Mouse (Mus musculus) heart, adult 2 months (tissue): ENCODE results near the gene Lyg2. TPM values are rescaled to one million over a fixed set of nuclear protein-coding genes. Genes with fewer than 3 reads are reported as not detected.

Experiments used
- DNase-seq, 2 experiments: peaks; one replicate each; pipeline ENCODE4 v3.0.0; 2021
- H3K27ac ChIP-seq: fragments of 200-600 bp; 2 replicates; pipeline ENCODE4 v1.8.1; 2022
- H3K27me3 ChIP-seq: fragments of 200-500 bp; 2 replicates; pipeline ENCODE4 v1.6.1; 2012; ENCODE audit warnings: mild to moderate bottlenecking, low read length, inconsistent platforms, mixed read lengths; ENCODE audit not compliant: control insufficient read depth, insufficient read depth
- H3K36me3 ChIP-seq: fragments of 200-500 bp; 2 replicates; pipeline ENCODE4 v1.6.1; 2012; ENCODE audit warnings: low read length, inconsistent platforms; ENCODE audit not compliant: control insufficient read depth, insufficient read depth
- H3K4me1 ChIP-seq: fragments of 200-500 bp; 2 replicates; pipeline ENCODE4 v1.6.1; 2011; ENCODE audit warnings: low read length; ENCODE audit not compliant: control insufficient read depth, insufficient read depth
- H3K4me3 ChIP-seq: fragments of 200-600 bp; 2 replicates; pipeline ENCODE4 v1.8.1; 2022
- H3K79me2 ChIP-seq: fragments of 200-500 bp; replicated peaks from 2 replicates; pipeline ENCODE4 v1.6.1; 2012; ENCODE audit warnings: mild to moderate bottlenecking, inconsistent platforms, low read length, moderate library complexity, mixed read lengths; ENCODE audit not compliant: control insufficient read depth, insufficient read depth
- H3K9ac ChIP-seq: fragments of 200-500 bp; 2 replicates; pipeline ENCODE4 v1.6.1; 2012; ENCODE audit warnings: low read depth, mild to moderate bottlenecking, control low read depth, inconsistent platforms, low read length, mixed read lengths
- CTCF ChIP-seq: fragments of 200-600 bp; IDR thresholded peaks from 2 replicates; pipeline ENCODE4 v1.8.1; 2022; ENCODE audit warnings: antibody characterized with exemption, mild to moderate bottlenecking, moderate library complexity
- EP300 ChIP-seq: fragments of 200-500 bp; IDR thresholded peaks from 2 replicates; pipeline ENCODE4 v1.6.1; 2011; ENCODE audit warnings: low read depth, low read length, control low read depth; ENCODE audit not compliant: insufficient read depth
- POLR2A ChIP-seq: fragments of 200-500 bp; IDR thresholded peaks from 2 replicates; pipeline ENCODE4 v1.6.1; 2011; ENCODE audit warnings: mild to moderate bottlenecking, low read depth, low read length, control low read depth; ENCODE audit not compliant: insufficient read depth
- WGBS: fragments of 180-500 bp; shearing (Covaris S2); methylation state at CpG from one replicate; pipeline ENCODE4 v1.1.7; 2018; 5-methylcytosine and 5-hydroxymethylcytosine counted together
- intact Hi-C: fragments of 180-260 bp; cut with DNase I; formaldehyde crosslinking; loops from one replicate; pipeline ENCODE4 v1.15.1; 2025
- polyA plus RNA-seq: library from polyadenylated mRNA; depleted of rRNA; stranded (reverse); fragments of >200 nt; gene quantifications from 2 replicates; pipeline ENCODE4 v1.2.3, GENCODE M21; 2012
- total RNA-seq, 2 experiments: library from RNA; stranded (reverse); gene quantifications; 2 replicates each; pipeline ENCODE4 v1.2.3; 2021

Lyg2 gene
- total and polyA plus RNA-seq, 3 experiments, result not detected

DNA sequence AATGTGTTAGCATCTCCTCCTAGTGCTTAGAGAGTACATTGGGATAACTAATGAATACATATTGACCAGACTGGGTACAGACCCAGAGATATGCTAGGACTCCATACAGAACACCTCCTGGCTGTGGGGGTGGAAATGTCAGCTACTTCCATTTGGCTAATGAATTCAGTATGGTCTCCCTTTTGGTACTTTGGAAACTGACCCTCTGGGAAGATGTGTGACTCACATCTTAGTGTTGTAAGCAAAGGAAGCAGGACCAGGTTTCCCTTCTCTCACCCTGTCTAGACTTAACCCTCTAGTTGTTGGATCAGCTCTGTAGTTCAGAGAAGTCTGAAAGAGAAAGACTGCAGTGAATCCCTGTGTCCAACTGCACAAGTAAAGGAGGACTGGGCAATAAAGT, 21.7 kb downstream of the Lyg2 start:
- no peak overlapping the region for H3K27ac ChIP-seq
- H3K4me1 ChIP-seq, result peaks cover 2% of the 10 kb centered on the region
- H3K79me2 ChIP-seq, result peaks cover 4% of the 10 kb centered on the region; the same call in 1 of the 2 replicates
- no peak overlapping the region for H3K4me3 ChIP-seq
- no peak for DNase-seq
- intact Hi-C loops, result no loop called here
- no peaks in the 10 kb centered on the region for H3K27me3 ChIP-seq
- H3K9ac ChIP-seq, result no peak overlapping the region
- TF ChIP-seq CTCF (no peak), EP300 (no peak), POLR2A (no peak)
- H3K36me3 ChIP-seq, result peaks cover 4% of the 10 kb centered on the region

DNA sequence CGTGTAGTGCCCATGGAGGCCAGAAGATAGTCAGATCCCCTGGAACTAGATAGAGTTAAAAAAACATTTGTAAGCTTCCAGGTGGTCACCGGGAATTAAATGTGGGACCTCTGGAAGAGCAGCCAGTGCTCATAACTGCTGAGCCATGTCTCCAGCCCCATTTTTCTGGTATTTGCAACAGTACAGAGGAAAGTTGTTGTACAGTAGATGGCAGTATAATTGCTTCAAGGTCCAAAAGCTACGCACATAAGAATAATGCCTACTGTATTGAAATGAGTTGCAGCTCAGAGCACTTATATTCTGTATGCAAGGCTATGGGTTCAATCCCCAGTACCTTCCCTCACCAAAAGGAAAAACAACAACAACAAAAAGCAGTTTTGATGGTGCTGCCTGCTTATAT, 24.9 kb downstream of the Lyg2 start:
- 30% methylated on average over 3 of the region's 3 CpGs for WGBS
- intact Hi-C loops, result loop anchor here (2.0 kb wide), 1 partner anchor 19 kb away; no protein-coding TSS in a partner anchor
- no peak for DNase-seq
- H3K4me1 ChIP-seq, result peaks cover 7% of the 10 kb centered on the region
- no peak overlapping the region for H3K9ac ChIP-seq
- no peak overlapping the region for H3K27ac ChIP-seq
- TF ChIP-seq POLR2A (no peak), CTCF (peak; percentile 53)
- peaks cover 6% of the 10 kb centered on the region for H3K36me3 ChIP-seq
- peaks cover 10% of the 10 kb centered on the region; the same call in 1 of the 2 replicates for H3K79me2 ChIP-seq
- H3K4me3 ChIP-seq, result peak overlapping the region; percentile 70; the same call in 1 of the 2 replicates
- no peaks in the 10 kb centered on the region for H3K27me3 ChIP-seq

DNA sequence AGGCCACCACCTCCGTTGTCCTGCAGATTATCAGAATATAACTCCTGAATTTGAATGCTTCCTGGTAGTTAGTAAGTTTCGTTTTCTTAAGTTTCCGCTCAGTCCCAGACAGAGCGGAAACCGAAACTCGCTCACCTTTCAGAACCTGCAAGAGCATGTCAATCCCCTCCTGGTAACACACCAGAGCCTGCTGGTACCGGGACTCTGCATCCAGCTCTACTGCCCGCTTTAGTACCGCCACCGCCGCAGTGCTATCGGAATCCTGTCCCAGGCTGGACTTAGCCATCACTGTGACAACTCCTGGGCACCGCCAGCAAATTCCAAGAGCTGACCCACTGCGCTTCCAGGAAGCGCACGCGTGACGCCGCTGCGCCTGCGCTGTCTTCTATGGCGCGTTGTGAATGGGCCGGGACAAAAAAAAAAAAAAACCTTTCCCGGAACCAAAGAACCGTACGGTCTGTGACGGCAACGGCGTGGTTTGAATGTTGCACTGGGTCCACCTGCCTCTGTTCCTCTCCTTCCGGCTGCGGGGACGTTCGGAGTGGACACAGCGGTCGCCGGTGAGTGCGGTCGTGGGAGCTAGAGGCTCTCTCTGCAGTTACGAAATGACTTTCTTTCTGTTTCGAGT, 26.2 kb downstream of the Lyg2 start, which contains the start of the genes Mitd1 and Mrpl30:
TSS of gene Mitd1 (minus strand) at position 387 of the 628 bp plus-strand sequence.
TSS of gene Mrpl30 (plus strand) at position 453 of the 628 bp plus-strand sequence.
- Histone ChIP-seq H3K79me2 (peaks cover 10% of the 10 kb centered on the region; the same call in 1 of the 2 replicates), H3K9ac (peak within 1 kb of the TSS; percentile 88), H3K27ac (peak within 1 kb of the TSS; percentile 87), H3K36me3 (peaks cover 6% of the 10 kb centered on the region), H3K4me3 (peak within 1 kb of the TSS; percentile 70), H3K4me1 (peaks cover 7% of the 10 kb centered on the region), H3K27me3 (no peaks in the 10 kb centered on the region)
- intact Hi-C loops, result loop anchor here (1.0 to 2.0 kb wide), 2 partner anchors 17 to 25 kb away; no protein-coding TSS in a partner anchor
- WGBS, result under 1% methylated on average over 41 of the region's 41 CpGs
- DNase-seq, result peak; percentile 91 to 92
- TF ChIP-seq EP300 (peak; percentile 88; the same call in 1 of the 2 replicates), POLR2A (peak; percentile 97), CTCF (peak; percentile 5; the same call in 1 of the 2 replicates)

DNA sequence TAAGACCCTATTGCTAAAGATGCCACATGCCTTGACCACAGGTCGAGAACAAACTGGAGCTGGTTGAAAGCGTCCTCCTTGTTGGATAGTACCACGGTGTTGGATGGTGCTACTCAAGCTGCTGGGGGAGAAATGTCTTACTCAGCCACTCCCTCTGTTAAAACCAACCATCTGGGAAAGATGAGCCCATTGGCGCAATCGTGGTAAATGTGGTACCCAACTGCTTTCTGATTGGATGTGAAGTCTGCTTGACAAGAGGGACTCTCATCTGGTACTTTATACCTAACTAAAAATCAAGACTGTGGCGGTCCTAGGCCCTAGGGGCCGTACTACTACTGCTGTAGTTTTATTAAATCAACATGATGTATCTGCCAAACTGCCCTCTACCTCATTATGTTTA, 27.1 kb downstream of the Lyg2 start:
- DNase-seq, result no peak
- WGBS, result 81% methylated on average over 7 of the region's 7 CpGs

DNA sequence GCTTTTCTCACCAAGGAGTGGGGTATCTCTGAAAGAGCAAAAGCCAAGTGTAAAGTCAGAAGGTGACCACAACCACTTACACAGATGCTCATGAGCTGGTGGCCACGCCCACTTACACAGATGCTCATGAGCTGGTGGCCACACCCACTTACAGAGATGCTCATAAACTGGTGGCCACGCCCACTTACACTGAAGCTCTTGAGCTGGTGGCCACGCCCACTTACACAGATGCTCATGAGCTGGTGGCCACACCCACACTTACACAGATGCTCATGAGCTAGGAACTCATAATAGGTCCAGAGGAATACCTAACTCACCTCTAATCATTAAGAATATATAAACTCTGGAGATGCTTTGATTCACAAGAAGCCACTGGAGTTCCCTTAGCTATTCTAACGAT, 31.8 kb downstream of the Lyg2 start:
- intact Hi-C loops, result no loop called here
- TF ChIP-seq POLR2A (no peak), EP300 (no peak), CTCF (no peak)
- Histone ChIP-seq H3K27ac (no peak overlapping the region), H3K27me3 (no peaks in the 10 kb centered on the region), H3K4me3 (no peak overlapping the region), H3K4me1 (peaks cover 3% of the 10 kb centered on the region; the same call in 1 of the 2 replicates), H3K9ac (no peak overlapping the region), H3K36me3 (peaks cover 2% of the 10 kb centered on the region), H3K79me2 (peaks cover 4% of the 10 kb centered on the region; the same call in 1 of the 2 replicates)
- DNase-seq, result no peak
- WGBS, result 76% methylated on average over 4 of the region's 4 CpGs

More for the DNA sequence above, 27.1 kb downstream of the Lyg2 start:
- Histone ChIP-seq H3K4me1 (peaks cover 7% of the 10 kb centered on the region), H3K9ac (peak overlapping the region; percentile 88), H3K79me2 (peaks cover 10% of the 10 kb centered on the region; the same call in 1 of the 2 replicates), H3K4me3 (peak overlapping the region; percentile 70), H3K27me3 (no peaks in the 10 kb centered on the region), H3K27ac (no peak overlapping the region), H3K36me3 (peaks cover 6% of the 10 kb centered on the region)
- no peak for TF ChIP-seq POLR2A
- TF ChIP-seq CTCF, result no peak
- TF ChIP-seq EP300, result no peak
- intact Hi-C loops, result no loop called here

DNA sequence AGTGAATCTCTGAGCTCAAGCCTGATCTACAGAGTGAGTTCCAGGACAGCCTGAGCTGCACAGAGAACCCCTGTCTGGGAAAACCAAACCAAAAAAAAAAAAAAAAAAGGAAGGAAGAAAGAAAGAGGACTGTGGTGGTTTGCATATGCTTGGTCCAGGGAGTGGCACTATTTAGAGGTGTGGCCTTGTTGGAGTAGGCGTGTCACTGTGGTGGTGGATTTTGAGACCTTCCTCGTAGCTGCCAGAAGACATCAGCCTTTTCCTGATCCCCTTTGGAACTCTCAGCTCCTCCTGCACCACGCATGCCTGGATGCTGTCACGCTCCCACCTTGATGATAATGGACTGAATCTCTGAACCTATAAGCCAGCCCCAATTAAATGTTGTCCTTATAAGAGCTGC, 32.9 kb downstream of the Lyg2 start:
- Histone ChIP-seq H3K9ac (no peak overlapping the region), H3K27me3 (no peaks in the 10 kb centered on the region), H3K4me1 (no peaks in the 10 kb centered on the region), H3K79me2 (no peaks in the 10 kb centered on the region; the same call in 1 of the 2 replicates), H3K4me3 (no peak overlapping the region), H3K36me3 (no peaks in the 10 kb centered on the region; the same call in 1 of the 2 replicates), H3K27ac (no peak overlapping the region)
- intact Hi-C loops, result no loop called here
- TF ChIP-seq CTCF (no peak), POLR2A (no peak), EP300 (no peak)
- no peak for DNase-seq
- WGBS, result 90% methylated on average over 4 of the region's 4 CpGs
